Mouse (Mus musculus): ENCODE measurements around the gene Tril.

The Tril gene

DNA sequence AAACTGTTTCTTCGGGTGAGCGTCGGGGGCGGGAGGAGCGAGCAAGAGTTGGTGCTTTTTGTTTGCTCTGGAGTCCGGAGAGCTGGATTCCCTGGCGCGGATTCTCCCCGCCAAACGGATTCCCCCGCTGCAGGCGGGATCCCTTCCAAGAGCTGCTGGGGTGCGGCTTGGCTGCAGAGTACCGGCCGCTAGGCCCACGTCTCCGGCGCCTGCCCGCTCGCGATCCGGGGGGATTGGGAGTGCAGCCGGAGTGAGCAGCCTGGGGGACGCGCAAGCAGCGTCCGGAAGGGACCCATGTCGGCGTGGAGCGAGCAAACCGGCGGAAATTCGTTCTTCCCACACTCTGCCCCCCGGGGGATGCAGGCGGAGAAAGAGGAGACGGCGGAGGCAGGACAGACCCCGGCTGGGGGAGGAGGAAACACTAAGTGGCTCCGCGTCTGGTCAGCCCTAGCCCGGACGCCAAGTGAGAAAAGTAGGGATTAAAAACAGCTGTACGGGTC, at the start of gene Tril:
Gene Tril, minus strand, starts transcription at position 345 of the 500 bp plus-strand sequence.
- DNase-seq (ENCODE audit: low spot score) = peak; percentile 66

DNA sequence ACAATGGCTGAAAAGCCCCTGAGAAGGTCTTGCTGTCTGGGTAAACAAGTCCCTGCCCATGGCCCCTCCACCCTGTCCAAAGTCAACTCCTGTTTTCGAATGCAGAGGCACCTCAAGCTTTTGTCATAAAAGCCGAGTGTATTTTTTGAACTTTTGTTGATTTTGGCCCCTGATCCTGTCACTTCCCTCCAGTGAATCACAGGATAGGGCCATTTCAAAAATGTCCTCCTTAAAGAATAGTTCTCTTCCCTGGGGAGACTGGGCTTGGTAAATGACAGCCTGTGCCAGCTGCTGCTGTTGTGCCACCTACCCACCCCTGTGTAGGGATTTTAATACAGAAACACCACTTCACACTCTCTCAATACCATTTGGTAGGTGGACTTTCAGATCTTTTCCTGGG, 42.4 kb upstream of the Tril start:
- no peak for DNase-seq (ENCODE audit: low spot score)

DNA sequence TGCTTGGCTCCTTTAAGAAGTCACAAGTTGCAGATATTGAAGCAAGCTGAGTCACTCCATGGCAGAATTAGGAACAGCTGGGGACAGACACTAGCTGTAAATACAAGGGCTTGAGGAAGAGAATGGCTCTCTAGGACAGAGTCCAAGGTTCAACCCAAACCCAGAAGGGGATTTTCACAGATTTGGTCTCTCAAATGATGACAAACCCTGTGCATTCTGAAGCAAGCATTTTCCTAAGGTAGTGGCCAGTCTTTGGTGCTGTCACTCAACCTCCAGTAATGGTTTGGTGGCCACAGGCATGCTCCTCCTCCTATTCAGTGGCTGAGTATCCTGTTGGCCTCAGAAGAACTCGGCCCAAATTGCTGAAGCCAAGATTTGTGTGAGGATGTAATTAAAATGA, 38.5 kb upstream of the Tril start:
- DNase-seq (ENCODE audit: low spot score) = no peak

DNA sequence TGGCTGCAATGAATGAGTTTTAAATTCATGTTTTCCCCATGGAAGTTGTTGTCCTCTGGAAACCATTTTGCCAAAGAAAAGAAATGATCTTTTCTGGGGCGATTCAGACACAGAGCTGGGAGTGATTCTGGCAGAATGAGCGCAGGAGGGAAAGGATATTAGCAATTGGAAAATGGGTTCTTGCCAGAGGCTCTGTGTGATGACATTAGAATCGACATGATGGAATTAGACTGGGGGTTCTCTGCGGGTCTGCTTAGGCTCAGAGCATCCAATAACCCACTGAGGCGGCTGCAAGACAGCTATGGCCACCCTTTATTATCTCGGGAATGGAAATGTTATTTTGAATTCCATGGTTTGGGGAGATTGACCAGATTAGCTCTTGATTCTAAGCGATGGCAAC, 37.2 kb upstream of the Tril start:
- DNase-seq (ENCODE audit: low spot score) = no peak

DNA sequence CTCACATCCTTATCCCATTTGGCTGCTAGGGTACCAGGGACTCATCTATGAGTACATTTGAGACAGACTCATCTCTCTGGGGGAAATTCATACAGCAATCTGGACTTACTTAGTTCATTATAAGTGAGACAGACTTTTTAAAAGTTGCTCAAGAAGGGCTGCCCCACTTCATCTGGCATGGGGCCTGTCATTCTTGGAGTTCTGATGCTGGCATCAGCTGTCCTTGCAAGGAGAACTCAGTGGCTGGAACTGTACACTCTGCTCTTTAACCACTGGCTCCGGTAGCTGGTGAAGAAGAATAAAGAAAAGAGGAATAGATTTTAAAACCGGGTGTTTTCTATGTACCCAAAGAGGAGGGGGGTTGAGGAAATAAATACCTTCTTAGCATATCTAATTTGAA, 36.1 kb upstream of the Tril start:
- DNase-seq (ENCODE audit: low spot score) = no peak

DNA sequence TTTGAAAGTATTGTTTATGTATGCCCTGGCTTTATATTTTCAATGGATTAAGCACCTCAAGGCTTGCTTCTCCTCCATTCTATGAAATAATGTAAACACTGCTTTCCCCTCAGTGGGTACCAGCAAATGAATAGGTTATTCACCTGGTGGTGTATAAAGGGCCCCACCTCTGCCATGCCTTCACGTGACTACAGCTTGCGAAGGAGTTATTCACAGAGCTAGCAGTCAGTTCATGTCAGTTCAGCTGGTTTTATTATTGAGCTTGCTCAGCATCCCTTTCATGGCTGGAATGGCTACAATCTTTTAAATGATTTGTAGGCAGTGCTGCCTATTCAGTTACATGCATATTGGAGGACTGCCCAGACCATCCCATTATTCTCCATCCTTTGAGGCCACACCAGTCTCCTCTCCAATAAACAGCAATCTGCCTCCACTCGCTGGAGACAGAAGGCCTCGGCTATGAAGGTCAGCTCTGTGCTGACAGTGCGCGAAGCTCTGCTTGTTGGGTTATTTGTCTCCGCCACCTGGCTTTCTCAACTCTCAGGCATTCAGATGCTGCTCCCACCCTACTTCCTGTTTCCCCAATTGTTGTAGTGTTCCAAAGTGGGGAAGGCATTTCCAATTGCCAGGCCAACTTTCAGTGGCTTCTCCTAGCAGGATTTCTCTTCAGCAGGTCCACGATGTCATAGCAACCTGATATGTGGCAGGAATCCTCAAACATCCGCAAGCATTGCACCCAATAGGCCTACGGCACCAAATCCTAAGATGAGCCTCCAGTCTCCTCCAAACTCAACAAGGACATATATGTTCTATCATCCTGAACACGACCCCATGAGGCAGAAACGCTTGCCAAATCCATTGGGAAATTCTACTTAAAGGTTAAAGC, 34.6 kb upstream of the Tril start:
- DNase-seq (ENCODE audit: low spot score) = no peak

DNA sequence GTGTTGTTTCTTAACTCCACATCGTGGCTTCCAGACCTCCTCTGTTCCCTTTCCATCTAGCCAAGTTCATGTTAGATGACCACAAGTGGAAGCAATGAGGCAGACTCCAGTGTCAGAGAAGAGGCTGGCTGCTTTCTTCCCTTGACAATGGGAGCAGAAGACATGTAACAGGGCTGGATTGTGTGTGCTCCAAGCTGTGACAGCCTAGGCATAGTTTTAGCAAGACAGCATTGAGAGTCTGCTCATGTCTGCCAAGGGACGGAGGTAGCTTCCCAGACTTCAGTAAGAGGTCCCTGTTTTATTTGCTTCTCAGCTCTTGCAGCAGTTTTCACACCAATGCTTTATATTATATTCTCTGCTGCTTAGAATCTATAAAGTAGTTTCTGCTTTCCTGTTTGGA, 33.6 kb upstream of the Tril start:
- DNase-seq (ENCODE audit: low spot score) = no peak

DNA sequence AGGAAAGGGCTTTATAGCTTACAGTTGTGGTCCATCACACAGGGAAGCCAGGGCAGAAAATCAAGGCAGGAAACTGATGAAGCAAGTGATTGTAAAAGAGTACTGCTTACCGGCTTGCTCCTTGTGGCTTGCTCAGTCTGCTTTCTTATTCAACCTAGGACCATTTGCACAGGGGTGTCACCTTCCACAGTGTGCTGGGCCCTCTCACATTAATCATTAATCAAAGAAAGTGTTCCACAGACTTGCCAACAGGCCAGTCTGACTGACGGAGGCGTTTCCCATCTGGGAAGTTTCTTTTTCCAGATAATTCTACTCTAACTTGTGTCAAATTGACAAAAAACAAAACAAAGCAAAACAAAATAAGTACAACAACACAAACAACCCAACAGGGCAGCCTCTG, 32.9 kb upstream of the Tril start:
- DNase-seq (ENCODE audit: low spot score) = no peak

DNA sequence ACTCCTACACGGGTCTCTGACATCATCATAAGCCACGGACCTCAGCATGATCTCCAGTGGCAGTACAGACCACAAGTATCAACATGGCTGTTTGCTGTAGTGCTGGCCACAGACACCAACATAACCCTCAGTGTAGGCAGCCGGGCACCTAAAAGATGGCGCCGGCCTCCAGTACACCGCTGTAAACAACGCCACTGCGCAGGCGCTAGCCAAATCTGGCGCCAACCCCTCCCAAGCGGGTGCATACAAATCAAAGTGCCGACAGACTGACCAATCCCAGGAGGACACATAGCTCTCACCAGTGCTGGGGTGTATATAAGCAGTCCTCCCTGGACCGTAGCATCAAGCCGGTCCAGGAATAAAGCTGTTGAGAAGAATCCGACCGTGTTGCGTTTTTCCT, 24.0 kb upstream of the Tril start:
- peak; percentile 75 for DNase-seq (ENCODE audit: low spot score)

DNA sequence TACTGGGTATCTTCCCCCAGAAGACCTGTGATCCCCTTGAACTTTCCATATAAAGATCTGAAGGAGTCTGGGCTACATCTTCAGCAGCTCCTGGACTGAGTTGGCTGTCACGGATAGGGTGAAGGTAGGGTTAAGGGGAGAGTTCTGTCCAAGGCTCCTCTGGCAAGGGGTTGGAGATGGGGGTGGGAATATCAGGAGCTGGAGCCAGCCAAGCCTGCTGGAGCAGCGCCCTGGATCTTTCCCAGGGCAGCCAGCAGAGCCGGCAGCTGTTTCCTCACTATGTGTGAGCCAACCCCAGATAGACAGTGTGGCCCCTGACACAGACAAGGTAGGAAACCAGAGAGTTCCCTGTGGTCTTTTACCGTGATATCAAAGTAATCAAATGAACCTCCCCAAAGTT, 4.6 kb upstream of the Tril start:
- DNase-seq (ENCODE audit: low spot score) = no peak

DNA sequence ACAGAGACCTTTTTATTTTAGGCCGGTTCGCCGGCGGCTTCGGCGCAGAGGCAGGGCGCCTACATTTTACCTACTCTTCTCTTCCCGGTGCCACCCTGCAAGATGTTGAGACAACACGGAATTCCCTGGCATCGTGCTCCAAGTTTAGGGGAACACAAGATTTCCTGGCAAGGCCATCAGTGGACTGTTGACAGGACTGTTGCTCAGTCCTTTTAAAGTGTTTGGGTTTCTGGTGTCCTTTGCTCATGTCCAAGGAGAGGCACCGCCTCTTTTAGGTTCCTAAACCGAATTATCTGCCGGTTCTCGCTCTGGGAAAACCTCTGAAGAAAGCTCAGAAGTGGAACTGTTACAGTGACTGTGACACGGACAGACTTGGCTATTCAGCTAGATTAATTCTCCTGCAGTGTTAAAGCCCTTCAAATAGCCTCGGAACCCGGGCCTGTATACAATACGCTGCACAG, 441 bp upstream of the Tril start:
- no peak for DNase-seq (ENCODE audit: low spot score)

DNA sequence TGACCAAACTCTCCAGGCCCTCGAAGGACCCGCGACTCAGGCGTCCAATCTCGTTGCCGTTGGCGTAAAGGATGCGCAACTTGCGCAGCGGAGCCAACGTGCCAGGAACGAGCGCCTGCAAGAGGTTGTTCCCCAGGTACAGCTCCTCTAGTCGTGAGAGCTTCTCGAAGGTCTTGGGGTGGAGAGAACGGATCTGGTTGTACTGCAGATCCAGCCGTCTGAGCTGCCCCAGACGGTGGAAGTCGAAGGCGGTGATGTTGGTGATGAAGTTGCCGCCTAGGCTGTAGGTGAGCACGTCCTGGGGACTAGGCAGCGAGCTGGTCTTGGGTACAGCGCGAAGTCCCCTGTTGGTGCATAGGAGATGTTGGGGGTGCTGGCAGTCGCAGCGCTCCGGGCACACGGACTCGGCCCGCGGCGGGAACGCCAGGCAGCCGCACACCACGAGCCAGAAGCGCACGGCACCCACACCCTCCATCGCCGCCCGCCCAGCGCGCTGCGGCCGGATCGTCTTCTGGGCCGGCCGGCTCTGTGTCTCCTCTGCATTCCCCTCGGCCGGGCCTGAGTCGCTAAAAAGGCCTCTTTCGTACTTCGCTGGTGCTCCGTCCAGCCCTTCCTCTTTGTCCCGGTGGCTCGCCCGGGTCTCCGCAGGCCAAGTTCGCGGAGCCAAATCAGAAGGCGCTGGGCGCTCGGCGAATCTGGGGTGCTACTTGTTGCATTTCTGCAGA, 707 bp downstream of the Tril start:
- DNase-seq (ENCODE audit: low spot score) = no peak

DNA sequence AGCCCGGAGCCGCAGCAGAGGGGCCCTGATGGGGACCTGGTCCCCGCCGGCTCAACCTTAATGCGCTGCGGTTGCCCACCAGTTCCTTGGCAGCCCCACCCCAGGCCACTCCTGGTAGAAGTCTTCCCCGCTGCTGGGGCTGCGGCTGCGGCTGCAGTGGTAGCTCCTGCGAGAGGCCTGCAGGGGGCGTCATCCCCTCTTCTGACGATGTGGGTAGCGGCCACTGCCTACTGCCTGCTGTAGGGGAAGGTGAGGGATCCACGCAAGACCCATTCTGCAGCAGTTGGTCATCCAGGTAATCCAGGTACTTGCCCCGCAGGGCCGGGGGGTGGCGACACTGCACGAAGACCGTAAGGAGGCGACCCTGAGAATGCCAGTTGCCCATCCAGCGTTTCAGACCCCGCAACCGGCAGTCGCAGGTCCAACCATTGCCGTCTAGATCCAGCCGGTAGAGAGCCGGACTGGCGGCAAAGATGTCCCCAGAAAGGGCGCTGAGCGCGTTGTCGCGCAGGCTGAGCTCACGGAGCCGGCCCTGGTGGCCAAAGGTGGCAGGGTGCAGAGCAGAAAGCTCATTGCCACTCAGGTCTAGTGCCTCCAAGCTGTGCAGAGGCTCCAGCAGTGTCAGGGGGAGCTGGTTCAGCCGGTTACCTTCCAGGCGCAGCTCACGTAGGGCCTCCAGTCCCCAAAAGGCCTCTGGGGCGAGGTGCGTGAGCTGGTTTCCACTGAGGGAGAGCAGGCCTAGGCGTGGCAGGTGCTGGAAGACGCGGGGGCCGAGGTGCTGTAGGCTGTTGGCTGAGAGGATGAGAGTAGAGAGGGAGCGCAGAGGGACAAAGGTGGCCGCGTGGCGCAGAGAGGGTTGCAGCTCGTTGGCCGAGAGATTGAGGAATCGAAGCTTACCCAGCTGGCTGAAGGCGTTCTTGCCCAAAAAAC, 1.6 kb downstream of the Tril start:
- DNase-seq (ENCODE audit: low spot score) = peak; percentile 61

DNA sequence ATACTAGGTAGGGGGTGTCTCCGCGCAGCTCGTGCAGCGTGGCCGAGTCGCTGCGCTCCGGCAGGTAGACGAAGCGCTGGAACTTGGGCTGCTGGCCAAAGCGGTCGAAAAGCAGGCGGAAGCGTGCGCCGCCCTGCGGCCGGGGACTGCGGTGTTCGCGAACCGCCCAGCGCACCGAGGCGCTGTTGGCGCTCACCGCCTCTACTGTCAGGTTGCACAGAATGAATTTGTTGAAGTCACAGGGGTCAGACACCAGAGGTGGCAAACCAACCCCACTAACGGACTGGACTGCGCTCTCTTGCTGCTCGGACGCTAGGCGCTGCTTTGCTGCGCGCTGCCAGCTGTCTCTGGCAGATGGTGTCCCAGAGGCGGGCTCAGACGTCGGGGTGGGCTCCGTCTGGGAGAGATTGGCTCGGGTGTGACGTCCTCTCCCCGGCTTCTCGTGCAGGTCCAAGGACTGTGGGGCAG, 2.3 kb downstream of the Tril start:
- DNase-seq (ENCODE audit: low spot score) = peak; percentile 72

DNA sequence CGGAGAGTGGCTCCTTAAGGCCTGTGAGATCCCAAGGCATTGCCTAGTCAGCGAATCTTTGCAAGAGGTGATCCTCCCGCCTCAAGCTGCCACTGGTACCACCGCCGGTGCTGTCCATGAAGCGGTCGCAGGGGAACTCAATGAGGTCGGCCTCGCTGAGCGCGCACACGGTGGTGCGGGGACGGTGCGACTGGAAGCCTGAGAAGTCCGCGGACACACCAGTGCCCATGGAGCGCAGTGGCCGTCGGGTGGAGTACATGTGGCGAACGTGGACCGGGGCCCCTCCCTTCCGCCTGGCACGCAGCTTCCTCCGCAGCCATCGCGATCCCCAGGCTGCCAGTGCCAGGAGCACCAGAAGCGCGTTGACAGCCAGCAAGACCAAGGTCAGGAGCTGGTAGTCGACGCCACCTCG, 2.9 kb downstream of the Tril start:
- DNase-seq (ENCODE audit: low spot score) = no peak

DNA sequence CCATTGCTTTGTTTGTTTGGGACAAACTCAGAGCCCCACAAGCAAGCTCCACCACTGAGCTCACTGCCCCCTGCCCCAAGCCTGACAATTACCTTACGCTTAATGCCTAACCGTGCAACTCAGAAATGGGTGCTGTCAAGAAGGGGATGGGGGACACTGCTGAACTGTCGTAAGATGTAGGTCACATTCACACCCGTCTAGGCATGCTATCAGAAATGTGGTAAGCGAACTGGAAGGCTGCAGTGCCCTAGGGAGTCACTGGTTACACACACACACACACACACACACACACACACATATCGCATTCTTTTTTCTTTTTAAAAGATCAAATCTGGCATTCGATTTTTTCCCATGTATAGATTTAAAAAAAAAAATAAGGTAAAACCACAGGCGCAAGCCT, 4.0 kb downstream of the Tril start:
- no peak for DNase-seq (ENCODE audit: low spot score)

DNA sequence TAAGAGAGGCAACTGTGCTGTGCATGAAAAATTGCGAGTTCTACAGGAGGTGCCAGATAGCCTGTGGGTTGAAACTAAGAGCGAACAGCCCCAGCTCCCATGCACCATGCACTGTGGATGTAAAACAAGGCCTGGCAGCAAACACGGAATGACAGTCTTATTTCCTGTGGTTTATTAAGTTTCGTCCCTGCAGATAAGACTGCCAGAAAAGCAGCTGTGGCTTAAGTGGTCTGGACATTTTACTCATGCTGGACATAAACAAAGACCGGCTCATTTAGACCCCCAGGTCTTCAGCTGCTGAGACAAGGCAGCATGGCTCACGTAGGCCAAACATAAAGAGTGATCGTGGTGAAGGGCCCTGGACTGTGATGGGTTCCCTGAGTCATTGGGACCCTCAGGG, 4.9 kb downstream of the Tril start:
- no peak for DNase-seq (ENCODE audit: low spot score)

DNA sequence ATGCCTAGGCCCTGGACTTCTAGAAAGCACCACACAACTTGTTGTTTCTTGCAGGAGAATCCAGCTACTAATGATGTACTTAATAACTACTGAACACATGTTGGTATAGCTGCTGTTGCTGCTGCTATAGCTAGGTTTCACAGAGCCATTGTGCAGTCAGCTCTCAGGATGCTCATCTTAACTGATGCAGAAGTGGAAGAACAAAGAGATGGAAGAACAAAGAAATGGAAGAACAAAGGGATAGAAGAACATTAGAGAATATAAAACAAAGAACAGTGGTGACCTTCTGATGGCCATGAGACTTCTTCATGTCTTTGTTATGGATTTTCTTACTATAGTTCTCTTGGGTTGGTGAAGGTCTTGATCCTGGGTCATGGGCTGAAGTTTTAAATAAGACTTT, 6.4 kb downstream of the Tril start:
- no peak for DNase-seq (ENCODE audit: low spot score)

DNA sequence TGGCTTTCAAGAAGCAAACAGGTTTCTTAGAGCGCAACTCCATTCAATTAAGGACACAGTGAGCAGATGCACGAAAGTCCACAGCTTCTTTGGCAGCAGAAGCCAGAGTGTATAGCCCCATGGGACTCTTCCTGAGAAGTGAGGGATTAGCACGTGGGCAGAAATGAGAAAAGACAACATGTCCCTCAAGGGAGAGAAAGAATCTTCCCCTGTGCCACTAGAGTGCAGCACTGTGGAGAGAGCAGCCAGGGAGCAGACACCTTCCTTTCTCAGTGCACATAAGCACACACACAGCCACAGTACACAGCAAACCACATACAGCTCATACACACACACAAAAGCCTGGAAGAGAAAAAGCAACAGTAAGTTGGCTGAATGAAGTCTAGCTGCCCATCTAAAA, 8.4 kb downstream of the Tril start:
- DNase-seq (ENCODE audit: low spot score) = no peak

DNA sequence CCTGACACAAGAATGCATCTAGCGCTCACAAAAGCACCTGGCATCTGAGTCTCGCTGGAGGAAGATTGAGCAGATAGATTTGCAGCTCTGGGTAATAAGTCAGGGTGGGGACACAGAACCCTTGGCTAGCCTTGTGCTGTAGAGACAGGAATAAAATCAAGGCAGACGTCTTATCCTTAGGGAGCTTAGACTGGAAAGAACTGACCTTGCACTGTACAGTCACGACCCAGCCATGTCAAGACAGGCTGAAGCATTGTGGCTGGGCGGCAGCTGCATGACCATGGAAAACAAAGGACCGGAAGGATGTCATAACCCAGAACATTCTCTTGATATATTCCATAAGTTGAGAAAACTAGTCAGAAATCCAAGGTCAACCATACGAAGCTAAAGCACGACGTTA, 11.8 kb downstream of the Tril start:
- DNase-seq (ENCODE audit: low spot score) = no peak

DNA sequence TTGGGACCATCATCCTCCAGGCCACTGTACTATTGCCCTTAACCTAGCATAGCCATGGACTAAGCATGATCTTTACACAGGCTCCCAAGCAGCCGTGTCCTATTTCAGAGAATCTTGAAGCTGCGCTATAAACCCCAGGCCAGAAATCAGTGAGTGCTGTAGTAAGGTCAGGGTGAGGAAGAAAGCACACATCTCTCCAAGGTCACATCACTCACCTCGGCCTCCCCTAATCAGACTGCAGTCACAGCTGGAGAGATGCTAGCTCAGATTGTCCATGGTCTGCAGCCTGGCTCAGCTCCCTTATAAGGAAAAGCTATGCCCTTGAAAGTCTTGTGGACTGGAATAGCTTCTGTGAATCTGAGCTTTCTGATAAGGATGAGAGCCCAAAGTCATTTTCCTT, 13.4 kb downstream of the Tril start:
- no peak for DNase-seq (ENCODE audit: low spot score)

DNA sequence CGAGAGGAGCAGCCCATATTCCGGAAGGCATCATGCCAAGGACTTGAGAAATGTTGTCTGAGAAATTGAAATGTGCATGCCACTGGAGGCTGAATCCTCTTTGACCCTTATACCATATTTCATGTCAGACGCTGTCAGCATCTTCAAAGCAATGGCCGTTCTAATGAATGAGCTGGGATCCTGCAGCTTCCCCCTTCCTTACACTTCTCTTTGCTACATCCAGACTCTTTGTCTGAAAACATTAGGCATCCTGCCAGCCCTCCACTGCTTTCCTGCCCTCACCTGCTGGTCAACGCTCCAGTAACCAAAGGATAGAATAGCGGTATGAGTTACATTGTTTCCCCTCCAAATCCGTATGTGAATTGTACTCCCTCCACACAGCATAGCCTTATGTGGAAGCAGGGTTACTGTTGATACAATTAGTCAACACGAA, 14.0 kb downstream of the Tril start:
- DNase-seq (ENCODE audit: low spot score) = peak; percentile 84
